Mouse (Mus musculus) myocyte (in vitro differentiated cells): ENCODE results near the gene Trp73.

Source experiments
- E2F4 ChIP-seq: IDR thresholded peaks from one replicate; pipeline ENCODE4 v1.6.1; 2011; ENCODE audit warnings: mild to moderate bottlenecking, control low read depth, moderate library complexity; ENCODE audit not compliant: insufficient read depth
- MAX ChIP-seq: IDR thresholded peaks from one replicate; pipeline ENCODE4 v1.6.1; 2011; ENCODE audit warnings: low read depth, mild to moderate bottlenecking, control low read depth
- POLR2A ChIP-seq: IDR thresholded peaks from one replicate; pipeline ENCODE4 v1.6.1; 2011; ENCODE audit warnings: low read depth, mild to moderate bottlenecking, control low read depth, moderate library complexity; ENCODE audit not compliant: insufficient read length
- POLR2AphosphoS2 ChIP-seq: IDR thresholded peaks from one replicate; pipeline ENCODE4 v1.6.1; 2011; ENCODE audit warnings: low read depth, control low read depth; ENCODE audit not compliant: insufficient read length
- REST ChIP-seq: IDR thresholded peaks from one replicate; pipeline ENCODE4 v1.6.1; 2011; ENCODE audit warnings: mild to moderate bottlenecking, control low read depth, moderate library complexity; ENCODE audit not compliant: insufficient read depth, insufficient read length
- SRF ChIP-seq: IDR thresholded peaks from one replicate; pipeline ENCODE4 v1.6.1; 2011; ENCODE audit warnings: low read depth; ENCODE audit not compliant: control insufficient read depth, insufficient read length
- TCF12 ChIP-seq: IDR thresholded peaks from one replicate; pipeline ENCODE4 v1.6.1; 2011; ENCODE audit warnings: mild to moderate bottlenecking, control low read depth; ENCODE audit not compliant: poor library complexity, insufficient read depth, severe bottlenecking
- TCF3 ChIP-seq: IDR thresholded peaks from one replicate; pipeline ENCODE4 v1.6.1; 2011; ENCODE audit warnings: low read depth, control low read depth; ENCODE audit not compliant: insufficient read length
- USF1 ChIP-seq: IDR thresholded peaks from one replicate; pipeline ENCODE4 v1.6.1; 2011; ENCODE audit warnings: low read depth, mild to moderate bottlenecking, control low read depth, moderate library complexity

DNA sequence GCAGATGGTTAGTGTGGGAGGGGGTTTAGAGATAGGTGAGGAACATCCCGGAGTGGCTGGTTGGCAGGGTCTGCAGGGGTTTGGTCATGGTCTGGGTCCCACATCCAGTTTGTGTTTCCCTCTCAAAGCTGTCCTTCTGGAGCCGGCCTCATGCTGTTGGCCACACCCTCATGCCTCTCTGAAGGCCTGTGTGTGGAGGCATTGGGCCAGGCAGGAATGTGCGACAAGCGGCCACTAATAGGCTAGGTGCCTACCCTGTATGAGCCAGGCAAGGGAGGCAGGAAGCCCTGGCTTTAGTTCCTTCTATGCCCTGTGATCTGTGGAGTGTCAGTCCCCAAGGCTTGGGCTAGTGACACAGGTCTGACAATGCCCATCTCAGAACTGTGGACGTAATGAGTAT is 45.0 kb upstream of the Trp73 start:
- no peak for TF ChIP-seq TCF12
- TF ChIP-seq POLR2A, result no peak
- no peak for TF ChIP-seq TCF3
- no peak for TF ChIP-seq E2F4
- TF ChIP-seq SRF, result no peak
- no peak for TF ChIP-seq POLR2AphosphoS2
- no peak for TF ChIP-seq USF1
- TF ChIP-seq REST, result no peak
- no peak for TF ChIP-seq MAX
